Mouse (Mus musculus): ENCODE measurements around the gene Tac2. TPM values are rescaled to one million over a fixed set of nuclear protein-coding genes. Genes with fewer than 3 reads are reported as not detected.

Tac2 gene
- total and polyA plus RNA-seq, 3 experiments: not detected

GRCm38 (mm10) chr10:127737552-127737951 lies 13.3 kb downstream of the Tac2 start:
- H3K79me2 ChIP-seq (replicated peaks; ENCODE audit: control insufficient read depth, insufficient read depth, low read length): no peaks in the 10 kb centered on the region
- WGBS: 37% methylated on average over 2 of the region's 2 CpGs
- no peak for DNase-seq
- H3K9ac ChIP-seq (ENCODE audit: low read depth, low read length): no peak overlapping the region
- H3K4me3 ChIP-seq: no peak overlapping the region
- intact Hi-C loops (cut with DNase I): loop anchor here (5.0 to 10.0 kb wide), 5 partner anchors 60 to 270 kb away; partner anchors contain the start of genes Hsd17b6, Lrp1 and Stat6
- TF ChIP-seq POLR2A (IDR thresholded peaks at IDR 0.05; ENCODE audit: insufficient read depth, low read depth, low read length) (no peak), CTCF (IDR thresholded peaks at IDR 0.05) (no peak), EP300 (IDR thresholded peaks at IDR 0.05; ENCODE audit: insufficient read depth, low read depth, low read length) (no peak)
- no peak overlapping the region for H3K27ac ChIP-seq
- H3K27me3 ChIP-seq (ENCODE audit: control insufficient read depth, insufficient read depth, low read length): no peaks in the 10 kb centered on the region
- peaks cover 1% of the 10 kb centered on the region; the same call in 1 of the 2 replicates for H3K4me1 ChIP-seq (ENCODE audit: control insufficient read depth, insufficient read depth, low read length)
- H3K36me3 ChIP-seq (ENCODE audit: control insufficient read depth, insufficient read depth, low read length): no peaks in the 10 kb centered on the region

- Histone ChIP-seq H3K36me3 (ENCODE audit: control insufficient read depth, insufficient read depth, low read length) (no peaks in the 10 kb centered on the region), H3K79me2 (replicated peaks; ENCODE audit: control insufficient read depth, insufficient read depth, low read length) (no peaks in the 10 kb centered on the region), H3K9ac (ENCODE audit: low read depth, low read length) (no peak overlapping the region), H3K27me3 (ENCODE audit: control insufficient read depth, insufficient read depth, low read length) (no peaks in the 10 kb centered on the region), H3K27ac (peak overlapping the region; percentile 70), H3K4me3 (peak overlapping the region; percentile 54; the same call in 1 of the 2 replicates), H3K4me1 (ENCODE audit: control insufficient read depth, insufficient read depth, low read length) (peaks cover 1% of the 10 kb centered on the region; the same call in 1 of the 2 replicates)
- TF ChIP-seq CTCF (IDR thresholded peaks at IDR 0.05): peak; percentile 90
- no peak for TF ChIP-seq POLR2A (IDR thresholded peaks at IDR 0.05; ENCODE audit: insufficient read depth, low read depth, low read length)
- intact Hi-C loops (cut with DNase I): loop anchor here (1.0 to 10.0 kb wide), 6 partner anchors 61 to 269 kb away; partner anchors contain the start of genes Hsd17b6, Lrp1 and Stat6
- 31% methylated on average over 13 of the region's 13 CpGs for WGBS
- peak; percentile 27 to 54 for DNase-seq
Measured at GRCm38 (mm10) chr10:127738151-127738882, 14.0 kb downstream of the Tac2 start.

GRCm38 (mm10) chr10:127739083-127739660 lies 14.9 kb downstream of the Tac2 start, which contains the start of gene Zbtb39:
Gene Zbtb39, plus strand, starts transcription at chr10:127739538.
- Histone ChIP-seq H3K9ac (ENCODE audit: low read depth, low read length) (peak within 1 kb of the TSS; percentile 100), H3K27me3 (ENCODE audit: control insufficient read depth, insufficient read depth, low read length) (no peaks in the 10 kb centered on the region), H3K4me3 (peak within 1 kb of the TSS; percentile 77), H3K36me3 (ENCODE audit: control insufficient read depth, insufficient read depth, low read length) (no peaks in the 10 kb centered on the region), H3K4me1 (ENCODE audit: control insufficient read depth, insufficient read depth, low read length) (peaks cover 1% of the 10 kb centered on the region; the same call in 1 of the 2 replicates), H3K79me2 (replicated peaks; ENCODE audit: control insufficient read depth, insufficient read depth, low read length) (peaks cover 4% of the 10 kb centered on the region; the same call in 1 of the 2 replicates), H3K27ac (peak within 1 kb of the TSS; percentile 77)
- DNase-seq: peak; percentile 88 to 92
- intact Hi-C loops (cut with DNase I): loop anchor here (5.0 to 10.0 kb wide), 5 partner anchors 62 to 268 kb away; partner anchors contain the start of genes Hsd17b6, Lrp1 and Stat6
- TF ChIP-seq EP300 (IDR thresholded peaks at IDR 0.05; ENCODE audit: insufficient read depth, low read depth, low read length) (no peak), CTCF (IDR thresholded peaks at IDR 0.05) (peak; percentile 74), POLR2A (IDR thresholded peaks at IDR 0.05; ENCODE audit: insufficient read depth, low read depth, low read length) (no peak)
- 6% methylated on average over 60 of the region's 61 CpGs for WGBS

- Histone ChIP-seq H3K79me2 (replicated peaks; ENCODE audit: control insufficient read depth, insufficient read depth, low read length) (peaks cover 4% of the 10 kb centered on the region; the same call in 1 of the 2 replicates), H3K27me3 (ENCODE audit: control insufficient read depth, insufficient read depth, low read length) (no peaks in the 10 kb centered on the region), H3K36me3 (ENCODE audit: control insufficient read depth, insufficient read depth, low read length) (no peaks in the 10 kb centered on the region), H3K4me3 (peak overlapping the region; percentile 77), H3K4me1 (ENCODE audit: control insufficient read depth, insufficient read depth, low read length) (peaks cover 1% of the 10 kb centered on the region; the same call in 1 of the 2 replicates), H3K9ac (ENCODE audit: low read depth, low read length) (peak overlapping the region; percentile 100), H3K27ac (peak overlapping the region; percentile 77)
- intact Hi-C loops (cut with DNase I): loop anchor here (5.0 to 10.0 kb wide), 5 partner anchors 62 to 268 kb away; partner anchors contain the start of genes Hsd17b6, Lrp1 and Stat6
- DNase-seq: no peak
- WGBS: under 1% methylated on average over 55 of the region's 55 CpGs
- TF ChIP-seq POLR2A (IDR thresholded peaks at IDR 0.05; ENCODE audit: insufficient read depth, low read depth, low read length) (no peak), CTCF (IDR thresholded peaks at IDR 0.05) (no peak), EP300 (IDR thresholded peaks at IDR 0.05; ENCODE audit: insufficient read depth, low read depth, low read length) (no peak)
Measured at GRCm38 (mm10) chr10:127739661-127740161, 15.4 kb downstream of the Tac2 start.

GRCm38 (mm10) chr10:127744661-127745060 lies 20.4 kb downstream of the Tac2 start:
- H3K27me3 ChIP-seq (ENCODE audit: control insufficient read depth, insufficient read depth, low read length): no peaks in the 10 kb centered on the region
- DNase-seq: peak; percentile 30 to 62
- H3K4me1 ChIP-seq (ENCODE audit: control insufficient read depth, insufficient read depth, low read length): no peaks in the 10 kb centered on the region; the same call in 1 of the 2 replicates
- TF ChIP-seq CTCF (IDR thresholded peaks at IDR 0.05) (peak; percentile 77), EP300 (IDR thresholded peaks at IDR 0.05; ENCODE audit: insufficient read depth, low read depth, low read length) (0 out of 2 replicates have a peak, but pooled peaks have one; percentile 12), POLR2A (IDR thresholded peaks at IDR 0.05; ENCODE audit: insufficient read depth, low read depth, low read length) (no peak)
- intact Hi-C loops (cut with DNase I): no loop called here
- H3K36me3 ChIP-seq (ENCODE audit: control insufficient read depth, insufficient read depth, low read length): no peaks in the 10 kb centered on the region
- H3K27ac ChIP-seq: no peak overlapping the region
- peaks cover 4% of the 10 kb centered on the region; the same call in 1 of the 2 replicates for H3K79me2 ChIP-seq (replicated peaks; ENCODE audit: control insufficient read depth, insufficient read depth, low read length)
- H3K4me3 ChIP-seq: no peak overlapping the region
- H3K9ac ChIP-seq (ENCODE audit: low read depth, low read length): no peak overlapping the region
- 64% methylated on average over 5 of the region's 5 CpGs for WGBS
